Mouse (Mus musculus): ENCODE measurements at regions not wholly inside any gene's neighbourhood (a gene's known extent, or its start where the extent isn't known, plus 50 kb on each side); places are given as distances from the start of the nearest gene placed in this dataset.
A peak's percentile ranks its signal among the peaks of the same experiment; 100 is the strongest.

- Histone ChIP-seq H3K27me3 (no peaks in the 10 kb centered on the region), H3K4me3 (no peak overlapping the region), H3K4me2 (no peak overlapping the region), H3K9me3 (no peaks in the 10 kb centered on the region), H3K27ac (no peak overlapping the region), H3K36me3 (no peaks in the 10 kb centered on the region), H3K9ac (no peak overlapping the region), H3K4me1 (no peaks in the 10 kb centered on the region)
- 57% methylated on average over 10 of the region's 10 CpGs for WGBS
- ATAC-seq (ENCODE audit: insufficient number of reproducible peaks, insufficient read depth, low FRiP score, low TSS enrichment, low read depth) = no peak
Measured at GRCm38 (mm10) chr6:81589727-81590126, 333.7 kb upstream of the Gcfc2 start.

- H3K9me3 ChIP-seq = no peaks in the 10 kb centered on the region
- ATAC-seq (ENCODE audit: insufficient number of reproducible peaks, insufficient read depth, low FRiP score, low TSS enrichment, low read depth) = no peak
Measured at GRCm38 (mm10) chr6:81595926-81596325, 327.5 kb upstream of the Gcfc2 start.

GRCm38 (mm10) chr6:81608637-81609036, 314.8 kb upstream of the Gcfc2 start:
- H3K27ac ChIP-seq = no peak overlapping the region
- no peaks in the 10 kb centered on the region for H3K9me3 ChIP-seq
- no peaks in the 10 kb centered on the region for H3K27me3 ChIP-seq
- ATAC-seq (ENCODE audit: insufficient number of reproducible peaks, insufficient read depth, low FRiP score, low TSS enrichment, low read depth) = 0 out of 2 replicates have a peak, but pooled peaks have one; percentile 32
- no peak overlapping the region for H3K4me3 ChIP-seq
- no peaks in the 10 kb centered on the region for H3K4me1 ChIP-seq
- WGBS = 65% methylated on average over 1 of the region's 1 CpGs
- H3K9ac ChIP-seq = no peak overlapping the region
- no peaks in the 10 kb centered on the region for H3K36me3 ChIP-seq
- no peak overlapping the region for H3K4me2 ChIP-seq

More at GRCm38 (mm10) chr6:81595926-81596325, 327.5 kb upstream of the Gcfc2 start:
- Histone ChIP-seq H3K27me3 (no peaks in the 10 kb centered on the region), H3K4me1 (no peaks in the 10 kb centered on the region), H3K36me3 (no peaks in the 10 kb centered on the region), H3K4me3 (no peak overlapping the region), H3K4me2 (no peak overlapping the region), H3K9ac (no peak overlapping the region), H3K27ac (no peak overlapping the region)
- 82% methylated on average over 2 of the region's 2 CpGs for WGBS

- H3K9me3 ChIP-seq = no peaks in the 10 kb centered on the region
- no peaks in the 10 kb centered on the region for H3K27me3 ChIP-seq
- no peak overlapping the region for H3K27ac ChIP-seq
- no peak overlapping the region for H3K4me3 ChIP-seq
- no peaks in the 10 kb centered on the region for H3K36me3 ChIP-seq
- 83% methylated on average over 6 of the region's 6 CpGs for WGBS
- no peak overlapping the region for H3K9ac ChIP-seq
- no peaks in the 10 kb centered on the region for H3K4me1 ChIP-seq
- ATAC-seq (ENCODE audit: insufficient number of reproducible peaks, insufficient read depth, low FRiP score, low TSS enrichment, low read depth) = no peak
- no peak overlapping the region for H3K4me2 ChIP-seq
Measured at GRCm38 (mm10) chr6:81611980-81612379, 311.5 kb upstream of the Gcfc2 start.

GRCm38 (mm10) chr6:81618018-81618417, 305.5 kb upstream of the Gcfc2 start:
- no peak overlapping the region for H3K27ac ChIP-seq
- no peaks in the 10 kb centered on the region for H3K9me3 ChIP-seq
- H3K27me3 ChIP-seq = no peaks in the 10 kb centered on the region
- WGBS = 81% methylated on average over 2 of the region's 2 CpGs
- no peaks in the 10 kb centered on the region for H3K4me1 ChIP-seq
- no peak overlapping the region for H3K4me2 ChIP-seq
- no peaks in the 10 kb centered on the region for H3K36me3 ChIP-seq
- H3K4me3 ChIP-seq = no peak overlapping the region
- no peak for ATAC-seq (ENCODE audit: insufficient number of reproducible peaks, insufficient read depth, low FRiP score, low TSS enrichment, low read depth)
- H3K9ac ChIP-seq = no peak overlapping the region

GRCm38 (mm10) chr6:81621028-81621427, 302.4 kb upstream of the Gcfc2 start:
- H3K4me1 ChIP-seq = no peaks in the 10 kb centered on the region
- no peak overlapping the region for H3K27ac ChIP-seq
- no peaks in the 10 kb centered on the region for H3K27me3 ChIP-seq
- no peak overlapping the region for H3K9ac ChIP-seq
- no peak overlapping the region for H3K4me2 ChIP-seq
- no peak overlapping the region for H3K4me3 ChIP-seq
- H3K36me3 ChIP-seq = no peaks in the 10 kb centered on the region
- ATAC-seq (ENCODE audit: insufficient number of reproducible peaks, insufficient read depth, low FRiP score, low TSS enrichment, low read depth) = no peak
- 92% methylated on average over 4 of the region's 4 CpGs for WGBS
- H3K9me3 ChIP-seq = no peaks in the 10 kb centered on the region

- ATAC-seq (ENCODE audit: insufficient number of reproducible peaks, insufficient read depth, low FRiP score, low TSS enrichment, low read depth) = no peak
- Histone ChIP-seq H3K4me3 (no peak overlapping the region), H3K4me1 (no peaks in the 10 kb centered on the region), H3K4me2 (no peak overlapping the region), H3K9ac (no peak overlapping the region), H3K27me3 (no peaks in the 10 kb centered on the region), H3K9me3 (no peaks in the 10 kb centered on the region), H3K36me3 (no peaks in the 10 kb centered on the region), H3K27ac (no peak overlapping the region)
- WGBS = 80% methylated on average over 5 of the region's 5 CpGs
Measured at GRCm38 (mm10) chr6:81622714-81623113, 300.8 kb upstream of the Gcfc2 start.

GRCm38 (mm10) chr6:81625016-81625415, 298.5 kb upstream of the Gcfc2 start:
- no peak overlapping the region for H3K9ac ChIP-seq
- H3K4me1 ChIP-seq = no peaks in the 10 kb centered on the region
- H3K27ac ChIP-seq = no peak overlapping the region
- WGBS = 54% methylated on average over 5 of the region's 5 CpGs
- no peaks in the 10 kb centered on the region for H3K27me3 ChIP-seq
- H3K4me2 ChIP-seq = no peak overlapping the region
- H3K36me3 ChIP-seq = no peaks in the 10 kb centered on the region
- H3K4me3 ChIP-seq = no peak overlapping the region
- no peaks in the 10 kb centered on the region for H3K9me3 ChIP-seq
- ATAC-seq (ENCODE audit: insufficient number of reproducible peaks, insufficient read depth, low FRiP score, low TSS enrichment, low read depth) = no peak

GRCm38 (mm10) chr6:81633586-81633985, 289.9 kb upstream of the Gcfc2 start:
- H3K36me3 ChIP-seq = no peaks in the 10 kb centered on the region
- no peak overlapping the region for H3K27ac ChIP-seq
- no peak overlapping the region for H3K4me2 ChIP-seq
- 60% methylated on average over 3 of the region's 3 CpGs for WGBS
- H3K4me3 ChIP-seq = no peak overlapping the region
- ATAC-seq (ENCODE audit: insufficient number of reproducible peaks, insufficient read depth, low FRiP score, low TSS enrichment, low read depth) = no peak
- H3K4me1 ChIP-seq = no peaks in the 10 kb centered on the region
- H3K27me3 ChIP-seq = no peaks in the 10 kb centered on the region
- H3K9me3 ChIP-seq = no peaks in the 10 kb centered on the region
- no peak overlapping the region for H3K9ac ChIP-seq

GRCm38 (mm10) chr6:81647615-81648375, 275.7 kb upstream of the Gcfc2 start:
- no peak overlapping the region for H3K27ac ChIP-seq
- no peak overlapping the region for H3K4me3 ChIP-seq
- ATAC-seq (ENCODE audit: insufficient number of reproducible peaks, insufficient read depth, low FRiP score, low TSS enrichment, low read depth) = 0 out of 2 replicates have a peak, but pooled peaks have one; percentile 32
- WGBS = 74% methylated on average over 3 of the region's 3 CpGs
- H3K27me3 ChIP-seq = no peaks in the 10 kb centered on the region
- no peak overlapping the region for H3K9ac ChIP-seq
- H3K36me3 ChIP-seq = no peaks in the 10 kb centered on the region
- H3K4me1 ChIP-seq = no peaks in the 10 kb centered on the region
- no peak overlapping the region for H3K4me2 ChIP-seq
- no peaks in the 10 kb centered on the region for H3K9me3 ChIP-seq

- H3K4me1 ChIP-seq = no peaks in the 10 kb centered on the region
- 54% methylated on average over 2 of the region's 2 CpGs for WGBS
Measured at GRCm38 (mm10) chr6:81651856-81652255, 271.6 kb upstream of the Gcfc2 start.

GRCm38 (mm10) chr6:81655205-81655604, 268.3 kb upstream of the Gcfc2 start:
- Histone ChIP-seq H3K4me2 (no peak overlapping the region), H3K36me3 (no peaks in the 10 kb centered on the region), H3K27ac (no peak overlapping the region), H3K4me1 (no peaks in the 10 kb centered on the region), H3K4me3 (no peak overlapping the region), H3K9me3 (no peaks in the 10 kb centered on the region), H3K27me3 (no peaks in the 10 kb centered on the region), H3K9ac (no peak overlapping the region)
- 81% methylated on average over 2 of the region's 2 CpGs for WGBS
- ATAC-seq (ENCODE audit: insufficient number of reproducible peaks, insufficient read depth, low FRiP score, low TSS enrichment, low read depth) = no peak

More at GRCm38 (mm10) chr6:81651856-81652255, 271.6 kb upstream of the Gcfc2 start:
- ATAC-seq (ENCODE audit: insufficient number of reproducible peaks, insufficient read depth, low FRiP score, low TSS enrichment, low read depth) = no peak
- Histone ChIP-seq H3K9ac (no peak overlapping the region), H3K4me2 (no peak overlapping the region), H3K27ac (no peak overlapping the region), H3K27me3 (no peaks in the 10 kb centered on the region), H3K4me3 (no peak overlapping the region), H3K9me3 (no peaks in the 10 kb centered on the region), H3K36me3 (no peaks in the 10 kb centered on the region)
